Mouse (Mus musculus) spleen, adult 2 months (tissue): Measurements from ENCODE around the gene Ehbp1.

Experiments
- CTCF ChIP-seq: fragments of 200-500 bp; IDR thresholded peaks from 2 replicates; pipeline ENCODE4 v1.5.1; 2011; ENCODE audit warnings: mild to moderate bottlenecking, inconsistent platforms; ENCODE audit not compliant: insufficient read depth, insufficient read length, insufficient replicate concordance; ENCODE audit errors: extremely low read depth
- POLR2A ChIP-seq: fragments of 200-500 bp; IDR thresholded peaks from 2 replicates; pipeline ENCODE4 v1.6.1; 2011; ENCODE audit warnings: low read depth, low read length, inconsistent platforms

- TF ChIP-seq CTCF: no peak
- TF ChIP-seq POLR2A: no peak
These were observed 106.5 kb downstream of the Ehbp1 start for GRCm38 (mm10) chr11:22235558-22235957.
